Mouse (Mus musculus) small intestine, adult 2 months (tissue): ENCODE data around the gene Arhgap18. TPM values are rescaled to one million over a fixed set of nuclear protein-coding genes. Genes with fewer than 3 reads are reported as not detected.

Experiments
- H3K27ac ChIP-seq: fragments of 200-500 bp; 2 replicates; pipeline ENCODE4 v1.5.1; 2012; ENCODE audit warnings: low read depth, low read length, control low read depth, inconsistent platforms; ENCODE audit not compliant: insufficient read depth
- H3K27me3 ChIP-seq: fragments of 200-500 bp; 2 replicates; pipeline ENCODE4 v1.6.1; 2012; ENCODE audit warnings: mild to moderate bottlenecking, moderate library complexity, low read length, inconsistent platforms; ENCODE audit not compliant: control insufficient read depth, insufficient read depth
- H3K36me3 ChIP-seq: fragments of 200-500 bp; 2 replicates; pipeline ENCODE4 v1.6.1; 2012; ENCODE audit warnings: mild to moderate bottlenecking, low read length, control low read depth, inconsistent platforms; ENCODE audit not compliant: control insufficient read depth, insufficient read depth
- H3K4me1 ChIP-seq: fragments of 200-500 bp; 2 replicates; pipeline ENCODE4 v1.6.1; 2012; ENCODE audit warnings: low read length, inconsistent platforms, mixed read lengths; ENCODE audit not compliant: control insufficient read depth, insufficient read depth, insufficient read length
- H3K4me3 ChIP-seq: fragments of 200-500 bp; 2 replicates; pipeline ENCODE4 v1.5.1; 2012; ENCODE audit warnings: low read depth, mild to moderate bottlenecking, control low read depth, inconsistent platforms, low read length, moderate library complexity
- CTCF ChIP-seq: fragments of 200-500 bp; IDR thresholded peaks from 2 replicates; pipeline ENCODE4 v1.5.1; 2012; ENCODE audit warnings: low read depth, mild to moderate bottlenecking, control low read depth, inconsistent platforms, low read length, moderate library complexity, mixed read lengths; ENCODE audit not compliant: insufficient replicate concordance, insufficient read length; ENCODE audit errors: extremely low read depth
- POLR2A ChIP-seq: fragments of 200-500 bp; IDR thresholded peaks from 2 replicates; pipeline ENCODE4 v1.6.1; 2012; ENCODE audit warnings: low read depth, mild to moderate bottlenecking, control low read depth, inconsistent platforms, low read length, moderate library complexity
- WGBS: fragments of 180-500 bp; shearing (Covaris S2); methylation state at CpG from one replicate; pipeline ENCODE4 v1.1.7; 2018; 5-methylcytosine and 5-hydroxymethylcytosine counted together
- polyA plus RNA-seq: library from polyadenylated mRNA; depleted of rRNA; stranded (reverse); fragments of >200 nt; gene quantifications from 2 replicates; pipeline ENCODE4 v1.2.3, GENCODE M21; 2012

Gene Arhgap18
- polyA plus RNA-seq, 1 experiment, result 2.6 TPM

GRCm38 (mm10) chr10:26815646-26816045, 62.4 kb downstream of the Arhgap18 start:
- H3K4me3 ChIP-seq, result no peak overlapping the region
- no peaks in the 10 kb centered on the region for H3K27me3 ChIP-seq
- TF ChIP-seq CTCF (no peak), POLR2A (no peak)
- H3K36me3 ChIP-seq, result no peaks in the 10 kb centered on the region
- peaks cover 4% of the 10 kb centered on the region; the same call in 1 of the 2 replicates for H3K4me1 ChIP-seq
- no peak overlapping the region for H3K27ac ChIP-seq
- WGBS, result 96% methylated on average over 8 of the region's 8 CpGs

DNA sequence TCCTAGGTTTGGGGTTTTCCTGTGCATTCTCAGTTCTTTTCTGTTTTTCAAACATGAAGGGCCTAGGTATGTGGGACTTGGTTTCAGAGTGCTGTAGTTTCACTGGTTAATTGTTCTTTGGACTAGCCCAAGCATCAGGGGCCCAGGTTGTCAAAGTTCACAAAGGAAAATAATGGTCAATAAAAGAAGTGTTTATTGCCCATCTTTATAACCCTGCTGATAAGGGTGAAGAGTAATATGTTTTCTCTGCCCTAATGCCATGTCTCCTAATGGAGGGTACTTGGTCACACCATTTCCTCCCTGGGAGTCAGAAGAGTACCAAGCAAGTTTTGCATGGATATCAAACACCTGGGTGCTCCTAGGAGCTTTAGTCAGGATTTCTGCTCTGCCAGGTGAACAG, 67.1 kb downstream of the Arhgap18 start:
- Histone ChIP-seq H3K27ac (peak overlapping the region; percentile 57), H3K36me3 (no peaks in the 10 kb centered on the region), H3K27me3 (no peaks in the 10 kb centered on the region), H3K4me1 (peaks cover 10% of the 10 kb centered on the region; the same call in 1 of the 2 replicates), H3K4me3 (no peak overlapping the region)
- TF ChIP-seq POLR2A, result no peak
- no peak for TF ChIP-seq CTCF

GRCm38 (mm10) chr10:26820936-26821335, 67.7 kb downstream of the Arhgap18 start:
- TF ChIP-seq CTCF, result no peak
- no peak for TF ChIP-seq POLR2A
- 86% methylated on average over 1 of the region's 1 CpGs for WGBS
- Histone ChIP-seq H3K4me3 (no peak overlapping the region), H3K27me3 (no peaks in the 10 kb centered on the region), H3K27ac (no peak overlapping the region), H3K4me1 (peaks cover 10% of the 10 kb centered on the region; the same call in 1 of the 2 replicates), H3K36me3 (no peaks in the 10 kb centered on the region)

- TF ChIP-seq POLR2A (no peak), CTCF (no peak)
- 62% methylated on average over 5 of the region's 5 CpGs for WGBS
- no peak overlapping the region for H3K4me3 ChIP-seq
- no peaks in the 10 kb centered on the region for H3K27me3 ChIP-seq
- no peaks in the 10 kb centered on the region for H3K36me3 ChIP-seq
- H3K4me1 ChIP-seq, result peaks cover 17% of the 10 kb centered on the region; the same call in 1 of the 2 replicates
- no peak overlapping the region for H3K27ac ChIP-seq
These were observed 70.8 kb downstream of the Arhgap18 start for GRCm38 (mm10) chr10:26823997-26824396.

DNA sequence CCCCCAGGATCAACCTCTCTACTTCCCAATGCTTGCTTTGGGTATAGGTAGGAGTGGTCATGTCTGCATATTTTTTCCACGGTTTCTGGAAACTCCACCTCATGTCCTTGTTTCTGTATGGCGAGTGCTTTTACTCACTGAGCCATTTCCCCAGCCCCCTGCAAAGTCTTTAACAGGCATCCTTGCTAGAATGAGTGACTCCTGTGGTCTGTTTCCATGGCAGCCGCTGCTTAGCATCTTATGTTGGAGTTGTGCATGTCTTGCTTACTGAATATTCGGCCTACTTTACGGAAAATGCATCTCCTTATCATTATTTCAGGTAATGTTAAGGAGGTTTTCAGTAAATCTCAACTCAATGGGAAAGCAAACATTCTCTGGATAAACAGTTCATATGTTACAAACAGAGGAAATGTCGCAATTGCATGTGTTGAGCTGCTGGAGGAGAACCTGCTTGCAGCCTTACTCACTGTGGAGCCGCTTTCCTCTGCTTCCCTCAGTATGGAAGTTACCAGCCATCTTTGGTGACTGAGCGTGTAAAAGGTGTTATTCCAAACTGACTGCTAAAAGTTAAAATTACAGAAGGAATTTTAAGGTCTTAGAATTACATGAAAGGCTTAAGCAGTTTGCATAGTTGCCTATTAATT, 72.1 kb downstream of the Arhgap18 start:
- no peak overlapping the region for H3K4me3 ChIP-seq
- no peak overlapping the region for H3K27ac ChIP-seq
- 85% methylated on average over 8 of the region's 8 CpGs for WGBS
- no peak for TF ChIP-seq CTCF
- H3K36me3 ChIP-seq, result no peaks in the 10 kb centered on the region
- H3K27me3 ChIP-seq, result no peaks in the 10 kb centered on the region
- H3K4me1 ChIP-seq, result peaks cover 15% of the 10 kb centered on the region; the same call in 1 of the 2 replicates

GRCm38 (mm10) chr10:26827315-26827714, 74.1 kb downstream of the Arhgap18 start:
- Histone ChIP-seq H3K4me1 (peaks cover 7% of the 10 kb centered on the region; the same call in 1 of the 2 replicates), H3K27me3 (no peaks in the 10 kb centered on the region), H3K36me3 (no peaks in the 10 kb centered on the region), H3K27ac (no peak overlapping the region), H3K4me3 (no peak overlapping the region)
- TF ChIP-seq CTCF, result no peak
- TF ChIP-seq POLR2A, result no peak
- 68% methylated on average over 5 of the region's 5 CpGs for WGBS

- no peak overlapping the region for H3K4me3 ChIP-seq
- TF ChIP-seq POLR2A, result no peak
- peak overlapping the region; percentile 17 for H3K27ac ChIP-seq
These were observed 75.4 kb downstream of the Arhgap18 start for GRCm38 (mm10) chr10:26828412-26829137.

More at GRCm38 (mm10) chr10:26828412-26829137, 75.4 kb downstream of the Arhgap18 start:
- Histone ChIP-seq H3K4me1 (peaks cover 7% of the 10 kb centered on the region; the same call in 1 of the 2 replicates), H3K27me3 (no peaks in the 10 kb centered on the region), H3K36me3 (no peaks in the 10 kb centered on the region)
- 15% methylated on average over 9 of the region's 9 CpGs for WGBS
